Mouse (Mus musculus) brain, embryonic 14.5 days (tissue): ENCODE results near the gene Nf1.

ENCODE experiments used
- CTCF ChIP-seq: fragments of 200-500 bp; IDR thresholded peaks from 2 replicates; pipeline ENCODE4 v1.5.1; 2012; ENCODE audit warnings: inconsistent platforms, mild to moderate bottlenecking, moderate library complexity, borderline replicate concordance; ENCODE audit not compliant: insufficient read depth, insufficient read length; ENCODE audit errors: extremely low read depth
- POLR2A ChIP-seq: fragments of 200-500 bp; IDR thresholded peaks from 2 replicates; pipeline ENCODE4 v1.6.1; 2012; ENCODE audit warnings: mild to moderate bottlenecking, inconsistent platforms, borderline replicate concordance; ENCODE audit not compliant: poor library complexity, insufficient read depth, insufficient read length, severe bottlenecking; ENCODE audit errors: extremely low read depth

- TF ChIP-seq CTCF (no peak), POLR2A (no peak)
Measured at GRCm38 (mm10) chr11:79523560-79524309, 184.2 kb downstream of the Nf1 start, which contains the start of gene Evi2b.
